Mouse (Mus musculus): ENCODE results near the gene Zfp992. TPM values are rescaled to one million over a fixed set of nuclear protein-coding genes. Genes with fewer than 3 reads are reported as not detected.
"Not testable (repeated sequence)": the region's sequence is repeated elsewhere in the genome, so short reads cannot be mapped to it uniquely, and the experiment has no call there.

Zfp992 gene
- polyA plus RNA-seq, 1 experiment from 2014 or later = 5.6 TPM

GRCm38 (mm10) chr4:146492851-146493250 is 44.0 kb downstream of the Zfp992 start:
- no peak overlapping the region for H3K9ac ChIP-seq (ENCODE audit: low read length)
- WGBS = 45% methylated on average over 1 of the region's 1 CpGs
- DNase-seq (ENCODE audit: low spot score) (no peak), ATAC-seq (ENCODE audit: insufficient number of reproducible peaks, low FRiP score, low TSS enrichment, low read depth) (no peak)
- H3K4me2 ChIP-seq (ENCODE audit: low read depth, severe bottlenecking) = no peak overlapping the region
- H3K4me3 ChIP-seq (ENCODE audit: low read depth, low read length) = no peak overlapping the region
- H3K4me1 ChIP-seq (ENCODE audit: control insufficient read depth, insufficient read depth, low read length) = no peaks in the 10 kb centered on the region
- H3K27me3 ChIP-seq (ENCODE audit: control insufficient read depth, insufficient read depth, low read length) = no peaks in the 10 kb centered on the region
- no peaks in the 10 kb centered on the region; the same call in 1 of the 2 replicates for H3K36me3 ChIP-seq (ENCODE audit: control insufficient read depth, insufficient read depth, low read length)
- no peak overlapping the region for H3K27ac ChIP-seq (replicated peaks; ENCODE audit: low read depth, low read length)
- H3K9me3 ChIP-seq (ENCODE audit: control insufficient read depth, low read length) = peaks cover 27% of the 10 kb centered on the region

DNA sequence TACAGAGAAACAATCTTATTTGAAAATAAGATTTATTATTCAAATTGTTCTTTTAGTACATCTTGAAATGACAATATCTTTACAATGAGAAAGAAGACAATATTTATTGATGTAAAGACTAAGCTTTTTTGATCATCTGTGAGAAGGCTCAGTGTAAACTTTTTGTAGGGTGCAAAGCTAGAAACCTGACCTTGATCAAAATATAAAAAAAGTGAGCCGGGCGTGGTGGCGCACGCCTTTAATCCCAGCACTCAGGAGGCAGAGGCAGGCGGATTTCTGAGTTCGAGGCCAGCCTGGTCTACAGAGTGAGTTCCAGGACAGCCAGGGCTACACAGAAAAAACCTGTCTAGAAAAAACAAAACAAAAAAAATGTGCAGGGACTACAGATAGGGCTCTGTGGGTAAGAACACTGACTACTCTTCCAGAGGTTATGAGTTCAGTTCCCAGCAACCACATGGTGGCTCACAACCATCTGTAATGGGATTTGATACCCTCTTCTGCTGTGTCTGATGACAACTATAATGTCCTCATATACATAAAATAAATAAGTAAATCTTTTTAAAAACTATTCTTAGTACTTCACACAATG is 44.6 kb downstream of the Zfp992 start:
- H3K27ac ChIP-seq (replicated peaks; ENCODE audit: low read depth, low read length); H3K4me1 ChIP-seq (ENCODE audit: control insufficient read depth, insufficient read depth, low read length); H3K27me3 ChIP-seq (ENCODE audit: control insufficient read depth, insufficient read depth, low read length); H3K9ac ChIP-seq (ENCODE audit: low read length); DNase-seq (ENCODE audit: low spot score); H3K4me2 ChIP-seq (ENCODE audit: low read depth, severe bottlenecking); H3K4me3 ChIP-seq (ENCODE audit: low read depth, low read length); H3K36me3 ChIP-seq (ENCODE audit: control insufficient read depth, insufficient read depth, low read length): not testable (repeated sequence)
- 86% methylated on average over 6 of the region's 6 CpGs for WGBS
- peak; percentile 24; the same call in 1 of the 2 replicates for ATAC-seq (ENCODE audit: insufficient number of reproducible peaks, low FRiP score, low TSS enrichment, low read depth)
- peaks cover 32% of the 10 kb centered on the region for H3K9me3 ChIP-seq (ENCODE audit: control insufficient read depth, low read length)

- Histone ChIP-seq H3K36me3 (ENCODE audit: control insufficient read depth, insufficient read depth, low read length) (no peaks in the 10 kb centered on the region; the same call in 1 of the 2 replicates), H3K4me3 (ENCODE audit: low read depth, low read length) (no peak overlapping the region), H3K9me3 (ENCODE audit: control insufficient read depth, low read length) (peaks cover 35% of the 10 kb centered on the region), H3K27ac (replicated peaks; ENCODE audit: low read depth, low read length) (no peak overlapping the region), H3K9ac (ENCODE audit: low read length) (no peak overlapping the region), H3K4me2 (ENCODE audit: low read depth, severe bottlenecking) (no peak overlapping the region), H3K4me1 (ENCODE audit: control insufficient read depth, insufficient read depth, low read length) (no peaks in the 10 kb centered on the region), H3K27me3 (ENCODE audit: control insufficient read depth, insufficient read depth, low read length) (no peaks in the 10 kb centered on the region)
- ATAC-seq (ENCODE audit: insufficient number of reproducible peaks, low FRiP score, low TSS enrichment, low read depth) (no peak), DNase-seq (ENCODE audit: low spot score) (no peak)
- 70% methylated on average over 4 of the region's 4 CpGs for WGBS
Observed at GRCm38 (mm10) chr4:146494980-146495379, 46.2 kb downstream of the Zfp992 start.

DNA sequence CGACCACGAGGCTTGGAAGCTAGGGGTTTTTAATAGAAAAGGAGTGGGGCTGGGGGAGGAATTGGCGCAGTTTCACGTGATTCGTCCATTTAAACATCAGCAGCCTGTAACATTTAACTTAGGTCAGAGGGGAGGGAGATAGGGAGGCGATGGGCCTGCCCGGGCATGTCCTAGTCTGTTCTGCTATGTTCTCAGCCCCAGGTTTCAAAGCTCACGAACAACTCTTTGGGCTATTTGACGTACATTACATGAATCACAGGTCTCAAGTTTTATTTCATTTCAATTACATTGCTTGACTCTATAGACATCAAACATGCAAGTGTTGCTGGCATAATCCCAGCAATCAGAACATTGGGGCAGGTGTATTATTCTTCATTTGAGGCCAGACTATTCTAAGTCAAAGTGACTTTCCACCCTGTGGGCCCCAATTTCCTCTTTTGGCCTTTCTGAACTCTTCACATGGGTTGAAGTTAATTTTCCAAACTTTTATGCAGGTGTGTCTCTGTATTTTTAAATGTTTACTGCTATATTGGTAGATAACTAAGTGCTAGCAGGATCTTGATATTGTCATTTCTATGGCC is 49.0 kb downstream of the Zfp992 start:
- WGBS = 84% methylated on average over 9 of the region's 9 CpGs
- H3K9me3 ChIP-seq (ENCODE audit: control insufficient read depth, low read length) = peaks cover 28% of the 10 kb centered on the region

GRCm38 (mm10) chr4:146501727-146502126 is 52.9 kb downstream of the Zfp992 start, which contains the start of gene Zfp981:
Gene Zfp981 (plus strand): TSS chr4:146502027.
- not testable (repeated sequence) for H3K4me3 ChIP-seq (ENCODE audit: low read depth, low read length); H3K27ac ChIP-seq (replicated peaks; ENCODE audit: low read depth, low read length); ATAC-seq (ENCODE audit: insufficient number of reproducible peaks, low FRiP score, low TSS enrichment, low read depth); H3K4me1 ChIP-seq (ENCODE audit: control insufficient read depth, insufficient read depth, low read length); H3K36me3 ChIP-seq (ENCODE audit: control insufficient read depth, insufficient read depth, low read length); DNase-seq (ENCODE audit: low spot score); H3K4me2 ChIP-seq (ENCODE audit: low read depth, severe bottlenecking); H3K9ac ChIP-seq (ENCODE audit: low read length); H3K27me3 ChIP-seq (ENCODE audit: control insufficient read depth, insufficient read depth, low read length)
- peaks cover 16% of the 10 kb centered on the region for H3K9me3 ChIP-seq (ENCODE audit: control insufficient read depth, low read length)
- WGBS = 90% methylated on average over 4 of the region's 4 CpGs

More for the DNA sequence above, 49.0 kb downstream of the Zfp992 start:
- H3K9ac ChIP-seq (ENCODE audit: low read length); H3K4me3 ChIP-seq (ENCODE audit: low read depth, low read length); DNase-seq (ENCODE audit: low spot score); H3K4me2 ChIP-seq (ENCODE audit: low read depth, severe bottlenecking); H3K36me3 ChIP-seq (ENCODE audit: control insufficient read depth, insufficient read depth, low read length); H3K27ac ChIP-seq (replicated peaks; ENCODE audit: low read depth, low read length); H3K4me1 ChIP-seq (ENCODE audit: control insufficient read depth, insufficient read depth, low read length); H3K27me3 ChIP-seq (ENCODE audit: control insufficient read depth, insufficient read depth, low read length); ATAC-seq (ENCODE audit: insufficient number of reproducible peaks, low FRiP score, low TSS enrichment, low read depth): not testable (repeated sequence)

DNA sequence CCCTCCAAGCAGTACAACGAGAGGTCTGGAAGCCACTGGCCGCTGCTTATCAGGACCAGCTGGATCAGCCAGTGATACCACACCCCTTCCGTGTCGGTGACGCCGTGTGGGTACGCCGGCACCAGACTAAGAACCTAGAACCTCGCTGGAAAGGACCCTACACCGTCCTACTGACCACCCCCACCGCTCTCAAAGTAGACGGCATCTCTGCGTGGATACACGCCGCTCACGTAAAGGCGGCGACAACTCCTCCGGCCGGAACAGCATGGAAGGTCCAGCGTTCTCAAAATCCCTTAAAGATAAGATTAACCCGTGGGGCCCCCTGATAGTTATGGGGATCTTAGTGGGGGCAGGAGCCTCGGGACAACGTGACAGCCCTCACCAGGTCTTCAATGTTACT is 60.2 kb downstream of the Zfp992 start:
- not testable (repeated sequence) for ATAC-seq (ENCODE audit: insufficient number of reproducible peaks, low FRiP score, low TSS enrichment, low read depth); H3K36me3 ChIP-seq (ENCODE audit: control insufficient read depth, insufficient read depth, low read length); H3K4me3 ChIP-seq (ENCODE audit: low read depth, low read length); H3K9me3 ChIP-seq (ENCODE audit: control insufficient read depth, low read length); H3K27me3 ChIP-seq (ENCODE audit: control insufficient read depth, insufficient read depth, low read length); H3K4me1 ChIP-seq (ENCODE audit: control insufficient read depth, insufficient read depth, low read length); H3K4me2 ChIP-seq (ENCODE audit: low read depth, severe bottlenecking); H3K27ac ChIP-seq (replicated peaks; ENCODE audit: low read depth, low read length); DNase-seq (ENCODE audit: low spot score); H3K9ac ChIP-seq (ENCODE audit: low read length)
- WGBS = 92% methylated on average over 16 of the region's 24 CpGs

GRCm38 (mm10) chr4:146511871-146512270 is 63.0 kb downstream of the Zfp992 start:
- not testable (repeated sequence) for H3K4me1 ChIP-seq (ENCODE audit: control insufficient read depth, insufficient read depth, low read length); DNase-seq (ENCODE audit: low spot score); ATAC-seq (ENCODE audit: insufficient number of reproducible peaks, low FRiP score, low TSS enrichment, low read depth); H3K27me3 ChIP-seq (ENCODE audit: control insufficient read depth, insufficient read depth, low read length); H3K4me3 ChIP-seq (ENCODE audit: low read depth, low read length); H3K27ac ChIP-seq (replicated peaks; ENCODE audit: low read depth, low read length); H3K9ac ChIP-seq (ENCODE audit: low read length); H3K36me3 ChIP-seq (ENCODE audit: control insufficient read depth, insufficient read depth, low read length); H3K4me2 ChIP-seq (ENCODE audit: low read depth, severe bottlenecking)
- peaks cover 13% of the 10 kb centered on the region for H3K9me3 ChIP-seq (ENCODE audit: control insufficient read depth, low read length)

DNA sequence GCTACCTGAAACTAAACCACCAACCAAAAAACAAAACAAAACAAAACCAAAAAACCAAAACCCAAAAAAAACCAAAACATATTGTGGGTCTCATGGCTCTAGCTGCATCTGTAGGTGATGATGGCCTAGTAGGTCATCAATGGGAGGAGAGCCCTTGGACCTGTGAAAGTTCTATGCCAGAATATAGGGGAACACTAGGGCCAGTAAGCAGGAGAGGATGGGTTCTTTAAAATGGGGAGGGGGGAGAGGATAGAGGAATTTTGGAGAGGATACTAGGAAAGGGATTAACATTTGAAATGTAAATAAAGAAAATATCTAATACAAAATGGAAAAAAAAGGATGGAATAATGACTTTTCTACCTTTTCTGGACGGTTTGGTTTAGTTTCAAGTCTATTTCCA is 67.7 kb downstream of the Zfp992 start:
- ATAC-seq (ENCODE audit: insufficient number of reproducible peaks, low FRiP score, low TSS enrichment, low read depth) = no peak
- Histone ChIP-seq H3K9ac (ENCODE audit: low read length) (no peak overlapping the region), H3K4me1 (ENCODE audit: control insufficient read depth, insufficient read depth, low read length) (no peaks in the 10 kb centered on the region), H3K9me3 (ENCODE audit: control insufficient read depth, low read length) (peaks cover 30% of the 10 kb centered on the region), H3K27ac (replicated peaks; ENCODE audit: low read depth, low read length) (no peak overlapping the region), H3K27me3 (ENCODE audit: control insufficient read depth, insufficient read depth, low read length) (no peaks in the 10 kb centered on the region), H3K4me2 (ENCODE audit: low read depth, severe bottlenecking) (no peak overlapping the region), H3K36me3 (ENCODE audit: control insufficient read depth, insufficient read depth, low read length) (no peaks in the 10 kb centered on the region), H3K4me3 (ENCODE audit: low read depth, low read length) (no peak overlapping the region)
- 66% methylated on average over 1 of the region's 1 CpGs for WGBS
- no peak for DNase-seq (ENCODE audit: low spot score)

Data from limb, embryonic 11.5 days (tissue).